Mouse (Mus musculus) small intestine, adult 2 months (tissue): ENCODE data around the gene Luc7l.

ENCODE experiments used
- CTCF ChIP-seq: fragments of 200-500 bp; IDR thresholded peaks from 2 replicates; pipeline ENCODE4 v1.5.1; 2012; ENCODE audit warnings: low read depth, mild to moderate bottlenecking, control low read depth, inconsistent platforms, low read length, moderate library complexity, mixed read lengths; ENCODE audit not compliant: insufficient replicate concordance, insufficient read length; ENCODE audit errors: extremely low read depth
- POLR2A ChIP-seq: fragments of 200-500 bp; IDR thresholded peaks from 2 replicates; pipeline ENCODE4 v1.6.1; 2012; ENCODE audit warnings: low read depth, mild to moderate bottlenecking, control low read depth, inconsistent platforms, low read length, moderate library complexity

- TF ChIP-seq CTCF, result no peak
- TF ChIP-seq POLR2A, result no peak
These were observed 12.4 kb upstream of the Luc7l start for GRCm38 (mm10) chr17:26240120-26240790.
